Mouse (Mus musculus): ENCODE results near the gene Gpatch1. TPM values are rescaled to one million over a fixed set of nuclear protein-coding genes. Genes with fewer than 3 reads are reported as not detected.
"Not testable (repeated sequence)": the region's sequence is repeated elsewhere in the genome, so short reads cannot be mapped to it uniquely, and the experiment has no call there.

Gene Gpatch1
- polyA plus RNA-seq, 1 experiment = 14.8 TPM

GRCm38 (mm10) chr7:35322161-35322560 is 3.9 kb upstream of the Gpatch1 start:
- TF ChIP-seq POLR2A (IDR thresholded peaks at IDR 0.05; ENCODE audit: borderline replicate concordance, extremely low read depth, insufficient read depth, insufficient read length, poor library complexity, severe bottlenecking) (no peak), CTCF (IDR thresholded peaks at IDR 0.05; ENCODE audit: borderline replicate concordance, extremely low read depth, insufficient read depth, insufficient read length) (no peak)
- DNase-seq (ENCODE audit: low read depth) = no peak

- TF ChIP-seq POLR2A (IDR thresholded peaks at IDR 0.05; ENCODE audit: borderline replicate concordance, extremely low read depth, insufficient read depth, insufficient read length, poor library complexity, severe bottlenecking) (no peak), CTCF (IDR thresholded peaks at IDR 0.05; ENCODE audit: borderline replicate concordance, extremely low read depth, insufficient read depth, insufficient read length) (no peak)
- no peak for DNase-seq (ENCODE audit: low read depth)
Observed at GRCm38 (mm10) chr7:35319755-35320154, 1.5 kb upstream of the Gpatch1 start.

GRCm38 (mm10) chr7:35319221-35319620 is 981 bp upstream of the Gpatch1 start:
- not testable (repeated sequence) for DNase-seq (ENCODE audit: low read depth)

- TF ChIP-seq CTCF (IDR thresholded peaks at IDR 0.05; ENCODE audit: borderline replicate concordance, extremely low read depth, insufficient read depth, insufficient read length) = no peak
- no peak for TF ChIP-seq POLR2A (IDR thresholded peaks at IDR 0.05; ENCODE audit: borderline replicate concordance, extremely low read depth, insufficient read depth, insufficient read length, poor library complexity, severe bottlenecking)
- peak; percentile 8 for DNase-seq (ENCODE audit: low read depth)
Observed at GRCm38 (mm10) chr7:35314156-35314555, 4.1 kb downstream of the Gpatch1 start.

GRCm38 (mm10) chr7:35311214-35311613 is 7.0 kb downstream of the Gpatch1 start:
- TF ChIP-seq CTCF (IDR thresholded peaks at IDR 0.05; ENCODE audit: borderline replicate concordance, extremely low read depth, insufficient read depth, insufficient read length) (no peak), POLR2A (IDR thresholded peaks at IDR 0.05; ENCODE audit: borderline replicate concordance, extremely low read depth, insufficient read depth, insufficient read length, poor library complexity, severe bottlenecking) (no peak)
- DNase-seq (ENCODE audit: low read depth) = no peak

- DNase-seq (ENCODE audit: low read depth) = no peak
- TF ChIP-seq CTCF (IDR thresholded peaks at IDR 0.05; ENCODE audit: borderline replicate concordance, extremely low read depth, insufficient read depth, insufficient read length) (no peak), POLR2A (IDR thresholded peaks at IDR 0.05; ENCODE audit: borderline replicate concordance, extremely low read depth, insufficient read depth, insufficient read length, poor library complexity, severe bottlenecking) (no peak)
Observed at GRCm38 (mm10) chr7:35300792-35301191, 17.4 kb downstream of the Gpatch1 start.

- DNase-seq (ENCODE audit: low read depth) = no peak
- TF ChIP-seq POLR2A (IDR thresholded peaks at IDR 0.05; ENCODE audit: borderline replicate concordance, extremely low read depth, insufficient read depth, insufficient read length, poor library complexity, severe bottlenecking) = no peak
- no peak for TF ChIP-seq CTCF (IDR thresholded peaks at IDR 0.05; ENCODE audit: borderline replicate concordance, extremely low read depth, insufficient read depth, insufficient read length)
Observed at GRCm38 (mm10) chr7:35299656-35300055, 18.6 kb downstream of the Gpatch1 start.

GRCm38 (mm10) chr7:35297886-35298285 is 20.4 kb downstream of the Gpatch1 start:
- no peak for DNase-seq (ENCODE audit: low read depth)
- TF ChIP-seq CTCF (IDR thresholded peaks at IDR 0.05; ENCODE audit: borderline replicate concordance, extremely low read depth, insufficient read depth, insufficient read length) (no peak), POLR2A (IDR thresholded peaks at IDR 0.05; ENCODE audit: borderline replicate concordance, extremely low read depth, insufficient read depth, insufficient read length, poor library complexity, severe bottlenecking) (no peak)

- DNase-seq (ENCODE audit: low read depth) = no peak
- TF ChIP-seq POLR2A (IDR thresholded peaks at IDR 0.05; ENCODE audit: borderline replicate concordance, extremely low read depth, insufficient read depth, insufficient read length, poor library complexity, severe bottlenecking) = no peak
- TF ChIP-seq CTCF (IDR thresholded peaks at IDR 0.05; ENCODE audit: borderline replicate concordance, extremely low read depth, insufficient read depth, insufficient read length) = no peak
Observed at GRCm38 (mm10) chr7:35295631-35296030, 22.6 kb downstream of the Gpatch1 start.

GRCm38 (mm10) chr7:35293464-35293863 is 24.8 kb downstream of the Gpatch1 start:
- TF ChIP-seq POLR2A (IDR thresholded peaks at IDR 0.05; ENCODE audit: borderline replicate concordance, extremely low read depth, insufficient read depth, insufficient read length, poor library complexity, severe bottlenecking) (no peak), CTCF (IDR thresholded peaks at IDR 0.05; ENCODE audit: borderline replicate concordance, extremely low read depth, insufficient read depth, insufficient read length) (no peak)
- DNase-seq (ENCODE audit: low read depth) = no peak

- no peak for DNase-seq (ENCODE audit: low read depth)
- TF ChIP-seq CTCF (IDR thresholded peaks at IDR 0.05; ENCODE audit: borderline replicate concordance, extremely low read depth, insufficient read depth, insufficient read length) (no peak), POLR2A (IDR thresholded peaks at IDR 0.05; ENCODE audit: borderline replicate concordance, extremely low read depth, insufficient read depth, insufficient read length, poor library complexity, severe bottlenecking) (no peak)
Observed at GRCm38 (mm10) chr7:35278933-35279332, 39.3 kb downstream of the Gpatch1 start.

GRCm38 (mm10) chr7:35277433-35277832 is 40.8 kb downstream of the Gpatch1 start:
- TF ChIP-seq CTCF (IDR thresholded peaks at IDR 0.05; ENCODE audit: borderline replicate concordance, extremely low read depth, insufficient read depth, insufficient read length) (no peak), POLR2A (IDR thresholded peaks at IDR 0.05; ENCODE audit: borderline replicate concordance, extremely low read depth, insufficient read depth, insufficient read length, poor library complexity, severe bottlenecking) (no peak)
- peak; percentile 71 for DNase-seq (ENCODE audit: low read depth)

Measured in brain, embryonic 14.5 days (tissue).